Mouse (Mus musculus): ENCODE data around the gene Kars. TPM values are rescaled to one million over a fixed set of nuclear protein-coding genes. Genes with fewer than 3 reads are reported as not detected.

Kars gene
- polyA plus RNA-seq, 1 experiment, result 205 TPM

DNA sequence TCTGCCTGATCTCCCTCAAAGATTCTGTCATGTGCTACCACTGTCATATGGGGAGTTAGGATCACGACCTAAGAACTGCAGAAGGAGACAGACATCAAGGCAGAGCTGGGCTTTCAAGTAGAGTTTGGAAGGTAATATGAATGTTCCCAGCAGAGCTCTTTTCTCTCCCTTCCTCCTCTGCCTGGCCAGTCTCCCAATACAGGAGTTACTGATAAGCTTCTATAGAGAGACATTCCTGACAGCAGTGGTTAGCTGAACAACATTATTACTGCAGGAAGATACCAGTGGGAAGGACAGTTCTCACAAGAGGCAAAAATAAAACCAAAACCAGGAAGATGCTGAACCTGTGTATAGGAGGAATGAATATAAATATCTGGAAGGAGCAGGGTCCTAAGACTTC, 48.5 kb downstream of the Kars start:
- TF ChIP-seq MYOD1 (IDR thresholded peaks at IDR 0.05; ENCODE audit: control insufficient read depth, insufficient read length, low read depth) (no peak), MAX (IDR thresholded peaks at IDR 0.05) (no peak), FOSL1 (IDR thresholded peaks at IDR 0.05; ENCODE audit: insufficient read depth, low read length, poor library complexity, severe bottlenecking) (no peak), CEBPB (IDR thresholded peaks at IDR 0.05; ENCODE audit: low read depth) (no peak), USF1 (IDR thresholded peaks at IDR 0.05; ENCODE audit: low read depth) (no peak), CTCF (IDR thresholded peaks at IDR 0.05; ENCODE audit: control insufficient read depth, insufficient read depth, insufficient read length) (no peak), MYOG (IDR thresholded peaks at IDR 0.05; ENCODE audit: control insufficient read depth, extremely low read depth, insufficient read length) (no peak)
- Histone ChIP-seq H3K27me3 (ENCODE audit: control insufficient read depth, insufficient read depth, insufficient read length) (no peaks in the 10 kb centered on the region), H3K79me3 (ENCODE audit: low read depth) (no peaks in the 10 kb centered on the region), H3K79me2 (ENCODE audit: control insufficient read depth, insufficient read depth) (no peaks in the 10 kb centered on the region), H3ac (ENCODE audit: control insufficient read depth, insufficient read length, low read depth) (no peak overlapping the region), H3K4me3 (ENCODE audit: insufficient read depth, poor library complexity, severe bottlenecking) (no peak overlapping the region), H3K36me3 (ENCODE audit: control insufficient read depth, insufficient read depth) (no peaks in the 10 kb centered on the region)

DNA sequence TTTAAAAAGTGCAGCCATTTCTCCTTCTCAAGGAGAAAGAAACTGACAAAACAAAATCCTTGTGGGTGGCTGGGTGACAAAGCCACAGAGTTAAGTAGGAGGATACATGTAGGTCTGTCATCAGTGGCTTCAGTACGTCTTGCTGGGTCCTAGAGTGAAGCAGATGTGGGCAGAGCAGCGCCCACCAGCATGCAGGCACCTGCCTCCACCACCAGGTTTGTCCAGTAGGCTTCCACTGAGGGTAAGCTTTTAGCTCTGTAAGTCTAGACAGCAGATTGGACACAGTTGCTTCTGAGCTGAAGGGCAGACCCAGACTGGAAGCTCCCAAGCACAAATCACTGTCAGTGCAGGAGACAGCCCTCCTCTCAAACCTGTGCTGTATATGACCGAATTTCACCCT, 49.8 kb downstream of the Kars start:
- no peak overlapping the region for H3K4me3 ChIP-seq (ENCODE audit: insufficient read depth, poor library complexity, severe bottlenecking)
- H3K27me3 ChIP-seq (ENCODE audit: control insufficient read depth, insufficient read depth, insufficient read length), result no peaks in the 10 kb centered on the region
- H3K79me2 ChIP-seq (ENCODE audit: control insufficient read depth, insufficient read depth), result no peaks in the 10 kb centered on the region
- H3K36me3 ChIP-seq (ENCODE audit: control insufficient read depth, insufficient read depth), result peaks cover 6% of the 10 kb centered on the region
- TF ChIP-seq USF1 (IDR thresholded peaks at IDR 0.05; ENCODE audit: low read depth) (no peak), MYOG (IDR thresholded peaks at IDR 0.05; ENCODE audit: control insufficient read depth, extremely low read depth, insufficient read length) (no peak), MAX (IDR thresholded peaks at IDR 0.05) (no peak)
- H3K79me3 ChIP-seq (ENCODE audit: low read depth), result no peaks in the 10 kb centered on the region
- no peak overlapping the region for H3ac ChIP-seq (ENCODE audit: control insufficient read depth, insufficient read length, low read depth)

DNA sequence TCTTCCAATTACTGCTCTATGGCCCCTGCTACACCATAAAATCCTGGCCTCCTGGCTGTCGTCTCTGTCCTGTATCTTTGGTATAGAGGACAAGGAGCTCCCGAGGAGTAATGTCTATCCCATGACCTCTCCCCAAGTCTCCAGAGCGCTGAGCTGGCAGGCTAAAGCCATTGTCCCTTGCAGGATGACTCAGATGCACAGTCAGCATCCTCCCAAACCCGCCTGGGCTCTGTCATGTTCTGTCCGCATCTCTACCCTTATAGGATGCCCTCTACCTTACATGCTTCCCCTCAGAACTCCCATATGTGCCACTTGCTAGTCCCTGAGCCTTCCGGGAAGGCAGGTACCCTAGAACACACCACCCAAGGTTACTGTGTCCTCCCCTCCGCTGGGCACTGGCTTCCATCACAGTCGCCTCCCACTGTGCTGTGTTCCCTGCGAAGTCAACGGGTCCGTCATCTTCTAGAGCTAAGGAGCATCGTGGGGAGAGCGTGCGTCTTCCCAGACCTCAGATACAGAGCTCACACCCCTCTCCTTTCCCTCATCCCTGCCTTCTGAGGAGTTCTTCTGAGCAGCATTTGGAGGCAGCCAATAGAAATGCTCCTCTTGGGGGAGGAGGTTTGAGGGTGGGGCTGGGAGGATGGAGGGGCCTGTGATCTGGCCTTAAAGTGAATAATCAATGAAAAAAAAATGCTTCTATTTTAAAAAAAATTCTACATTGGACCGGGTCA, 50.4 kb downstream of the Kars start:
- Histone ChIP-seq H3K79me3 (ENCODE audit: low read depth) (no peaks in the 10 kb centered on the region), H3K4me3 (ENCODE audit: insufficient read depth, poor library complexity, severe bottlenecking) (no peak overlapping the region), H3K36me3 (ENCODE audit: control insufficient read depth, insufficient read depth) (peaks cover 7% of the 10 kb centered on the region), H3K27me3 (ENCODE audit: control insufficient read depth, insufficient read depth, insufficient read length) (no peaks in the 10 kb centered on the region), H3ac (ENCODE audit: control insufficient read depth, insufficient read length, low read depth) (no peak overlapping the region), H3K79me2 (ENCODE audit: control insufficient read depth, insufficient read depth) (no peaks in the 10 kb centered on the region)
- no peak for TF ChIP-seq FOSL1 (IDR thresholded peaks at IDR 0.05; ENCODE audit: insufficient read depth, low read length, poor library complexity, severe bottlenecking)
- no peak for TF ChIP-seq MAX (IDR thresholded peaks at IDR 0.05)
- no peak for TF ChIP-seq CEBPB (IDR thresholded peaks at IDR 0.05; ENCODE audit: low read depth)
- TF ChIP-seq CTCF (IDR thresholded peaks at IDR 0.05; ENCODE audit: control insufficient read depth, insufficient read depth, insufficient read length), result no peak
- no peak for TF ChIP-seq MYOD1 (IDR thresholded peaks at IDR 0.05; ENCODE audit: control insufficient read depth, insufficient read length, low read depth)

DNA sequence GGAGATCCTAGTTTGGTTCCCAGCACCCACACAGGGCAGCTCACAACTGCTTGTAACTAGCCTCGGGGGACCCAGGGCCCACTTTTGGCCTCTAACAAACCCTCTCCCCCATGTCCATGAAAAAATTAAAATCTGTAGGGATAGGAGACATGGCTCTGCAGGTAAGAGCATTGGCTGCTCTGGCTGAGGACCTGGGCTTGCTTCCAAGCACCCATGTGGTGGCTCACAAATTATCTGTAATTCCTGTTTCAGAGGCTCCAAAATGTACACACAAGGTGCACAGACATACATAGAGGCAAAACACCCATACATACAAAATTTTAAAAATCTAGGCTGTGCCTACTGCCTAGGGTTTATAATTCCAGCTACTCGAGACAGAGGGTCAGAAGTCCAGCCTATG, 53.9 kb downstream of the Kars start:
- Histone ChIP-seq H3ac (ENCODE audit: control insufficient read depth, insufficient read length, low read depth) (no peak overlapping the region), H3K79me2 (ENCODE audit: control insufficient read depth, insufficient read depth) (no peaks in the 10 kb centered on the region), H3K79me3 (ENCODE audit: low read depth) (no peaks in the 10 kb centered on the region), H3K27me3 (ENCODE audit: control insufficient read depth, insufficient read depth, insufficient read length) (no peaks in the 10 kb centered on the region), H3K36me3 (ENCODE audit: control insufficient read depth, insufficient read depth) (peaks cover 30% of the 10 kb centered on the region), H3K4me3 (ENCODE audit: insufficient read depth, poor library complexity, severe bottlenecking) (no peak overlapping the region)
- TF ChIP-seq MYOG (IDR thresholded peaks at IDR 0.05; ENCODE audit: control insufficient read depth, extremely low read depth, insufficient read length) (no peak), FOSL1 (IDR thresholded peaks at IDR 0.05; ENCODE audit: insufficient read depth, low read length, poor library complexity, severe bottlenecking) (no peak), MAX (IDR thresholded peaks at IDR 0.05) (no peak), CTCF (IDR thresholded peaks at IDR 0.05; ENCODE audit: control insufficient read depth, insufficient read depth, insufficient read length) (no peak), USF1 (IDR thresholded peaks at IDR 0.05; ENCODE audit: low read depth) (no peak), CEBPB (IDR thresholded peaks at IDR 0.05; ENCODE audit: low read depth) (no peak), MYOD1 (IDR thresholded peaks at IDR 0.05; ENCODE audit: control insufficient read depth, insufficient read length, low read depth) (no peak)

DNA sequence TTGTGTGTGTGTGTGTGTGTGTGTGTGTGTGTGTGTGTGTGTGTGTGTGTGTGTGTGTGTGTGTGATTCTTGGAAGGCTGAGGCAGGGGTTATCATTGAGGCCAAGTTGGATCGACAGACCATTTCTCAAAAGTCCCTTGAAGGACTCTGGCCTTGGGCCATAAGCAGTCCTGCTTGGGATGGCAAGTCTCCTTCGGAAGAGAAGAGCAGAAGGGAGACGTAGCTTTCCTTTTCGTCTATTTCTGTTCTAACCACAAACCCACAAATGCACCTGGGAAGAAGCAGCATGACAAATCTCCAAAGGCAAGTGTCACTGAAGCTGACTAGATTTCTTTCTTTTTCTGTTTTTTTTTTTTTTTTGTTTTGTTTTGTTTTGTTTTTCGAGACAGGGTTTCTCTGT, 55.2 kb downstream of the Kars start:
- Histone ChIP-seq H3K79me3 (ENCODE audit: low read depth) (no peaks in the 10 kb centered on the region), H3K79me2 (ENCODE audit: control insufficient read depth, insufficient read depth) (no peaks in the 10 kb centered on the region), H3K36me3 (ENCODE audit: control insufficient read depth, insufficient read depth) (peaks cover 30% of the 10 kb centered on the region)

DNA sequence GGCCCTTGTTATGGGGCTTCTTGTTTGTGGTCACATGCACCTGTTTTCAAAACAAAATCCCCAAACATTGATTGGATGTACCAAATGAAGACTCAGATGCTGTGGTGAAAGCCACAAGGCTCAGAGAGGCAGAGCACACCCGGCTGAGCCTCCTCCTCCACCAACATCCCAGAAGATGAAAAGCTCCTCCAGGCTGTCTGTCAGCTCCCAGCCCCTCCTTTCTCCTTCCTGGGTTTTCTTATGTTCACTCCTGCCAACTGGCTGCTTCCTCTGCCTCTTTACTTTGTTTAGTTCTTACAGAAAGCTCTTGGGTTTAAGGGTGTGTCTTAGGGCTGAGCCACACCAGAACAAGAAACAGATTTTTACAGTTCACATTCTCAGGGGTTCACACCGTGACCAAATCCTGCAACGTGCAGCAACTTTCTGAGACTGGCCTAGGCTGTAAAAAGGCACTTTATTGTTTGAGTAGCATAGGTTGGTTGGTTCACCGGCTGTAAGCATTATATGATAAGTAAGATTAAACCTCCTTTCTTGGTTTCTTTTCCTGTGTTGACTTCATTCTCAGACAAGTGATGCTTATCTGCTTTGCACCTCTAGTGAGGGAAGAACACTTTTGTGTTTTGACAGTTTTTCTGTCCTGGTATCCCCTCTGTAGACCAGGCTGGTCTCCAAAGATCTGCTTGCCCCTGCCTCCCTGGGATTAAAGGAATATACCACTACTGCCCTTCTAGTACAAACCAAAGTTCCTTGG, 56.1 kb downstream of the Kars start:
- H3K79me3 ChIP-seq (ENCODE audit: low read depth), result no peaks in the 10 kb centered on the region
- H3K4me3 ChIP-seq (ENCODE audit: insufficient read depth, poor library complexity, severe bottlenecking), result no peak overlapping the region
- H3ac ChIP-seq (ENCODE audit: control insufficient read depth, insufficient read length, low read depth), result no peak overlapping the region
- H3K36me3 ChIP-seq (ENCODE audit: control insufficient read depth, insufficient read depth), result peaks cover 30% of the 10 kb centered on the region
- no peaks in the 10 kb centered on the region for H3K27me3 ChIP-seq (ENCODE audit: control insufficient read depth, insufficient read depth, insufficient read length)
- H3K79me2 ChIP-seq (ENCODE audit: control insufficient read depth, insufficient read depth), result no peaks in the 10 kb centered on the region
- TF ChIP-seq MAX (IDR thresholded peaks at IDR 0.05), result no peak
- no peak for TF ChIP-seq MYOG (IDR thresholded peaks at IDR 0.05; ENCODE audit: control insufficient read depth, extremely low read depth, insufficient read length)
- no peak for TF ChIP-seq USF1 (IDR thresholded peaks at IDR 0.05; ENCODE audit: low read depth)
- TF ChIP-seq CTCF (IDR thresholded peaks at IDR 0.05; ENCODE audit: control insufficient read depth, insufficient read depth, insufficient read length), result no peak
- TF ChIP-seq MYOD1 (IDR thresholded peaks at IDR 0.05; ENCODE audit: control insufficient read depth, insufficient read length, low read depth), result no peak
- TF ChIP-seq FOSL1 (IDR thresholded peaks at IDR 0.05; ENCODE audit: insufficient read depth, low read length, poor library complexity, severe bottlenecking), result no peak
- TF ChIP-seq CEBPB (IDR thresholded peaks at IDR 0.05; ENCODE audit: low read depth), result no peak

More for the DNA sequence above, 55.2 kb downstream of the Kars start:
- no peak overlapping the region for H3K4me3 ChIP-seq (ENCODE audit: insufficient read depth, poor library complexity, severe bottlenecking)
- H3K27me3 ChIP-seq (ENCODE audit: control insufficient read depth, insufficient read depth, insufficient read length), result no peaks in the 10 kb centered on the region
- no peak for TF ChIP-seq CTCF (IDR thresholded peaks at IDR 0.05; ENCODE audit: control insufficient read depth, insufficient read depth, insufficient read length)
- no peak for TF ChIP-seq MAX (IDR thresholded peaks at IDR 0.05)
- no peak for TF ChIP-seq USF1 (IDR thresholded peaks at IDR 0.05; ENCODE audit: low read depth)
- no peak overlapping the region for H3ac ChIP-seq (ENCODE audit: control insufficient read depth, insufficient read length, low read depth)
